Mouse (Mus musculus) lung, postnatal 0 days (tissue): ENCODE measurements around the gene St6galnac3.

Experiments used
- CTCF ChIP-seq: IDR thresholded peaks from 2 replicates; pipeline ENCODE4 v1.5.1; 2016; ENCODE audit warnings: antibody characterized with exemption, mild to moderate bottlenecking
- EP300 ChIP-seq: IDR thresholded peaks from 2 replicates; pipeline ENCODE4 v1.6.1; 2016; ENCODE audit warnings: antibody characterized with exemption, mild to moderate bottlenecking, control low read depth

DNA sequence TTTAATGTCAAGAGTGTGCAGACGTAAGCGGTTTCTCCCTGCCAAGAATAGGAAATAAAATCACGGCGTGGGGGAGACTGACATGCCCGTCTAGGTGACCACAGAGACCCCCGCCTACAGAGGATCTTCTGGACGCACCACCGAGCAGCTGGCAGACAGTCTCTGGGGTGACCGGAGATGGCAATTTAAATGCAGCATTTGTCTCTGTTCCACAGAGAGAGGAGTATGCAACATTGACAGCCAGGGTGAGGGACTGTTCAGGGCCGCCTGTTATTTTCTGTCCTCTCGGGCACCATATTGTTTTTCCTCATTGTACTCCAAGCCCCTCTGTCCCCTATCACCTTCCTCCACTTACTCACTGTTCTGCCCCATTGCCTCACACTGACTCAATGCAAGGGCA, 555.2 kb downstream of the St6galnac3 start:
- no peak for TF ChIP-seq CTCF
- TF ChIP-seq EP300: no peak
